Comparison of ENCODE assay signal across 8 mouse cellular contexts in the genomic region with DNA sequence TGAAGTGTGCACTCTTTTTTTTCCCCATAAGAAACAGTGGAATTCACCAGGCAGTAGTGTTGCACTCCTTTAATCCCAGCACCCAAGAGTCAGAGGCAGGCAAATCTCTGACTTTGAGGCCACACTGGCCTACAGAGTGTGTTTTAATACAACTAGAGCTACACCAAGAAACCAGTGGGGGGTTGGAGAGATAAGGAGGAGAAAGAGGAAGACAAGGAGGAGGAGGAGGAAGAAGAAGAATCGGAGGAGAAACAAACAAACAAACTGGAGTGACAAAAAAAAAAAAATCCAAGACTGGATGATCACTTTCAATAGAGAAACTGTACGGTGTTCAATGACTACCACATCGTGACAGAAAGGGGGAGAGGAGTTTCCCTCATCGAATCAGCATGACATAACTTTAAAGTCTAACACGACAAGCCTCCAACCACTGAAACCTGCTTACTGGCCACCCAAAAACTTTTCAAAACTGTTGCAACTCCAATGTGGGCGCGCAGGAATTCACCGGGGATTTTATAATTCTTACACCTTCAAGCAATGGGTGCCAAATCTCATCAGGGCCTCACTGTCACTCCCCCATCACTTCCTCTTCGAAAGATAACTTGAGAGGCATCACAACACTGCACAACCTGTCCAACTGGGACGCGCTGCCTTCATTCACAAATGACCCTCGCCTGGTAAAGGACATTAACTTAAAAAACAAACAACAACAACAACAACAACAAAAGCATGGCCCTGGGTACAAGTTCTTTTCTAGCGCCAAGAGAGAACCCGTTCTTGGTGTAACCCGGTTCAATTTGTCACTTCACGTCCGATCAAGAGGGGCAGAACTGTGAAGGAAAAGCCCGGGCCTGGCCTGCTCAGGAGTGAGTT. TPM values are rescaled to one million over a fixed set of nuclear protein-coding genes. Genes with fewer than 3 reads are reported as not detected.
DNase-seq lines count a peak whose midpoint lies in the region; ATAC-seq and TF ChIP-seq lines count a peak whose summit lies in the region.

No protein-coding gene starts in this region.

- peaks cover 0 to 26% of the 10 kb centered on the region in 2 experiments; a peak in 2 of 4 replicates for H3K36me3 ChIP-seq in MEL (ENCODE audit: control insufficient read depth in 1 of 2, insufficient read depth in 2 of 2, low read length in 2 of 2)
- no peaks in the 10 kb centered on the region for H3K36me3 ChIP-seq in forebrain, embryonic 15.5 days
- H3K36me3 ChIP-seq in myocyte (ENCODE audit: control insufficient read depth, insufficient read depth): no peaks in the 10 kb centered on the region

- H3K9ac ChIP-seq in MEL (ENCODE audit: control insufficient read depth, low read depth, low read length, poor library complexity, severe bottlenecking): peak overlapping the region; percentile 85
- peak overlapping the region; percentile 93 for H3K9ac ChIP-seq in forebrain, embryonic 15.5 days (replicated peaks)

- TF ChIP-seq EP300 in MEL (IDR thresholded peaks at IDR 0.05; ENCODE audit: low read depth in 1 of 2, low read length in 2 of 2): peak; percentile 40 to 57

- H3K79me2 ChIP-seq in MEL (ENCODE audit: control insufficient read depth, insufficient read depth, low read length, poor library complexity) (peaks cover 46% of the 10 kb centered on the region), myocyte (ENCODE audit: control insufficient read depth, insufficient read depth) (peaks cover 57% of the 10 kb centered on the region)

- H3ac ChIP-seq in myocyte (ENCODE audit: control insufficient read depth, insufficient read length): peak overlapping the region; percentile 95

- TF ChIP-seq RAD21 in MEL (IDR thresholded peaks at IDR 0.05; ENCODE audit: low read depth, low read length): no peak

- H3K27ac ChIP-seq in MEL (ENCODE audit: control insufficient read depth, low read depth, low read length): peak overlapping the region; percentile 94
- peak overlapping the region; percentile 89 for H3K27ac ChIP-seq in forebrain, embryonic 15.5 days (replicated peaks)

- no peak for TF ChIP-seq CTCF in MEL (IDR thresholded peaks at IDR 0.05 in 2 of 3, conservative IDR thresholded peaks at IDR 0.05 in 1 of 3; ENCODE audit: control insufficient read depth in 1 of 3, insufficient read depth in 1 of 3, low read depth in 2 of 3, low read length in 3 of 3, poor library complexity in 1 of 3, severe bottlenecking in 1 of 3)

- H3K27me3 ChIP-seq in MEL (ENCODE audit: control insufficient read depth in 1 of 2, insufficient read depth in 2 of 2, low read length in 2 of 2): no peaks in the 10 kb centered on the region
- no peaks in the 10 kb centered on the region for H3K27me3 ChIP-seq in forebrain, embryonic 15.5 days
- H3K27me3 ChIP-seq in myocyte (ENCODE audit: control insufficient read depth, insufficient read depth, insufficient read length): no peaks in the 10 kb centered on the region

- peak overlapping the region; percentile 76 to 77 for H3K4me3 ChIP-seq in MEL (ENCODE audit: control insufficient read depth in 1 of 2, insufficient read depth in 1 of 2, low read depth in 2 of 2, low read length in 2 of 2)
- peak overlapping the region; percentile 90 for H3K4me3 ChIP-seq in forebrain, embryonic 15.5 days
- peak overlapping the region; percentile 72 for H3K4me3 ChIP-seq in myocyte

- H3K4me2 ChIP-seq in forebrain, embryonic 15.5 days (replicated peaks): peak overlapping the region; percentile 63
- peak overlapping the region; percentile 84 for H3K4me2 ChIP-seq in myocyte (ENCODE audit: low read depth)

- TF ChIP-seq POLR2A in MEL (IDR thresholded peaks at IDR 0.05; ENCODE audit: control insufficient read depth in 1 of 2, insufficient read depth in 1 of 2, low read depth in 1 of 2, low read length in 2 of 2, poor library complexity in 1 of 2) (peak in 1 of 2 experiments; percentile 42; a peak in 1 of 4 replicates), myocyte (IDR thresholded peaks at IDR 0.05; ENCODE audit: insufficient read length, low read depth) (no peak)

- DNase-seq in kidney, adult 18-20 months: peak; percentile 20
- no peak for DNase-seq in kidney, postnatal 14 days
- DNase-seq in MEL (ENCODE audit: low read depth, low spot score): peak; percentile 84
- peak; percentile 17 to 31 for DNase-seq in kidney, postnatal 4 days
- no peak for DNase-seq in layer of hippocampus, adult 9-11 months
- no peak for DNase-seq in left cerebral cortex, adult 18-20 months (ENCODE audit: low spot score in 2 of 2)

- WGBS in forebrain, embryonic 15.5 days: 6% methylated on average over 18 of the region's 18 CpGs

- H3K9me3 ChIP-seq in MEL (replicated peaks; ENCODE audit: insufficient read depth, low read length): no peaks in the 10 kb centered on the region
- no peaks in the 10 kb centered on the region for H3K9me3 ChIP-seq in forebrain, embryonic 15.5 days

- no peak for ATAC-seq in forebrain, embryonic 15.5 days (replicated peaks)

- peaks cover 9 to 18% of the 10 kb centered on the region in 2 experiments for H3K4me1 ChIP-seq in MEL (ENCODE audit: control insufficient read depth in 1 of 2, insufficient read depth in 2 of 2, low read length in 2 of 2)
- H3K4me1 ChIP-seq in forebrain, embryonic 15.5 days: peaks cover 49% of the 10 kb centered on the region

TF ChIP-seq in MEL, 35 proteins besides CTCF, POLR2A, EP300 and RAD21 (continues in another document):
- peak; percentile 86 for TF ChIP-seq GATA1 (IDR thresholded peaks at IDR 0.05; ENCODE audit: low read depth, low read length)
- no peak for TF ChIP-seq CHD1 (IDR thresholded peaks at IDR 0.05; ENCODE audit: low read depth, low read length)
- TF ChIP-seq TAL1 (IDR thresholded peaks at IDR 0.05; ENCODE audit: low read length): no peak
- TF ChIP-seq MXI1 (IDR thresholded peaks at IDR 0.05; ENCODE audit: low read depth, low read length): peak; percentile 90
- no peak for TF ChIP-seq BHLHE40 (IDR thresholded peaks at IDR 0.05; ENCODE audit: borderline replicate concordance, low read depth, low read length)
- TF ChIP-seq KAT2A (conservative IDR thresholded peaks at IDR 0.05; ENCODE audit: low read depth, low read length): no peak
- peak; percentile 22; the same call in 1 of the 2 replicates for TF ChIP-seq TCF12 (IDR thresholded peaks at IDR 0.05; ENCODE audit: low read depth, low read length)
- TF ChIP-seq MAFK (IDR thresholded peaks at IDR 0.05; ENCODE audit: borderline replicate concordance, low read depth, low read length): no peak
- TF ChIP-seq USF2 (IDR thresholded peaks at IDR 0.05; ENCODE audit: borderline replicate concordance in 1 of 2, insufficient read depth in 1 of 2, low read depth in 1 of 2, low read length in 2 of 2): no peak
- no peak for TF ChIP-seq NRF1 (IDR thresholded peaks at IDR 0.05; ENCODE audit: insufficient read depth, low read depth, low read length, poor library complexity, severe bottlenecking)
- peak; percentile 67; the same call in 1 of the 2 replicates for TF ChIP-seq ZNF384 (IDR thresholded peaks at IDR 0.05; ENCODE audit: low read depth, low read length)
- TF ChIP-seq NELFE (IDR thresholded peaks at IDR 0.05; ENCODE audit: low read depth, low read length): no peak
- TF ChIP-seq ZMIZ1 (IDR thresholded peaks at IDR 0.05; ENCODE audit: low read depth, low read length): no peak

TF ChIP-seq in myocyte, 11 proteins besides CTCF, POLR2A, EP300 and RAD21:
- TF ChIP-seq USF1 (IDR thresholded peaks at IDR 0.05; ENCODE audit: low read depth) (no peak), CEBPB (IDR thresholded peaks at IDR 0.05; ENCODE audit: insufficient read depth, poor library complexity, severe bottlenecking) (no peak), E2F4 (IDR thresholded peaks at IDR 0.05; ENCODE audit: insufficient read depth) (no peak), TCF3 (IDR thresholded peaks at IDR 0.05; ENCODE audit: insufficient read length, low read depth) (no peak), TCF12 (IDR thresholded peaks at IDR 0.05; ENCODE audit: insufficient read depth, poor library complexity, severe bottlenecking) (no peak), SRF (IDR thresholded peaks at IDR 0.05; ENCODE audit: control insufficient read depth, insufficient read length, low read depth) (no peak), MYOG (IDR thresholded peaks at IDR 0.05; ENCODE audit: control insufficient read depth in 1 of 3, insufficient read depth in 1 of 3, insufficient read length in 2 of 3, low read depth in 2 of 3) (no peak), REST (IDR thresholded peaks at IDR 0.05; ENCODE audit: insufficient read depth, insufficient read length) (no peak), MAX (IDR thresholded peaks at IDR 0.05; ENCODE audit: low read depth) (no peak), MYOD1 (IDR thresholded peaks at IDR 0.05; ENCODE audit: control insufficient read depth in 1 of 3, insufficient read length in 2 of 3, low read depth in 2 of 3) (no peak), POLR2AphosphoS2 (IDR thresholded peaks at IDR 0.05; ENCODE audit: insufficient read length, low read depth) (no peak)

RNA-seq across cellular contexts. Expression of gene Dennd5a, which starts 1.2 kb away (rescaled TPM):
- 33.1 and 40.5 TPM in 2 replicates for total RNA-seq in MEL (2012; rRNA removed)
- polyA plus RNA-seq in MEL (2012; ENCODE audit: insufficient read depth in 1 of 2, insufficient read length in 2 of 2, low read depth in 1 of 2, low replicate concordance in 2 of 2, missing spikeins in 1 of 2) (10 to 100 TPM; 64.4 to 78.8 TPM), myocyte (2012; fragmentation: generic; extraction: Trizol) (54.0 TPM)
- polyA plus RNA-seq in forebrain, embryonic 15.5 days (2015; fragmentation: Nextera tagmentation; extraction: Ambion mirVana): 47.3 and 54.1 TPM in 2 replicates
- 100 to 1,000 TPM; 222 to 227 TPM for total RNA-seq in left cerebral cortex, adult 18-20 months (2021)

RNA-seq across cellular contexts. Expression of gene Tmem41b, which starts 27.6 kb away (rescaled TPM):
- 80.6 and 86.9 TPM in 2 replicates for total RNA-seq in MEL (2012; rRNA removed)
- polyA plus RNA-seq in MEL (2012; ENCODE audit: insufficient read depth in 1 of 2, insufficient read length in 2 of 2, low read depth in 1 of 2, low replicate concordance in 2 of 2, missing spikeins in 1 of 2) (10 to 100 TPM in 1 of 2 experiments, not detected in 1; 45.9 TPM), myocyte (2012; fragmentation: generic; extraction: Trizol) (32.2 TPM)
- 65.0 and 65.1 TPM in 2 replicates for polyA plus RNA-seq in forebrain, embryonic 15.5 days (2015; fragmentation: Nextera tagmentation; extraction: Ambion mirVana)
- total RNA-seq in left cerebral cortex, adult 18-20 months (2021): 10 to 100 TPM; 55.1 to 61.4 TPM

RNA-seq across cellular contexts. Expression of gene Ipo7, which starts 59.0 kb away (rescaled TPM):
- 139 and 145 TPM in 2 replicates for total RNA-seq in MEL (2012; rRNA removed)
- polyA plus RNA-seq in MEL (2012; ENCODE audit: insufficient read depth in 1 of 2, insufficient read length in 2 of 2, low read depth in 1 of 2, low replicate concordance in 2 of 2, missing spikeins in 1 of 2): 100 to 1,000 TPM; 111 to 172 TPM
- polyA plus RNA-seq in forebrain, embryonic 15.5 days (2015; fragmentation: Nextera tagmentation; extraction: Ambion mirVana): 46.4 and 46.9 TPM in 2 replicates
- polyA plus RNA-seq in myocyte (2012; fragmentation: generic; extraction: Trizol): 28.3 TPM
- total RNA-seq in left cerebral cortex, adult 18-20 months (2021): 100 to 1,000 TPM in 1 of 2 experiments, 10 to 100 TPM in 1; 98.4 to 106 TPM

Comparison
In these comparisons a context has a peak if more than half of its experiments do, and no peak if none do; other contexts are left out.
1. DNase-seq: peak in kidney, adult 18-20 months (single experiment), MEL (single experiment) and kidney, postnatal 4 days (2 of 2); none in kidney, postnatal 14 days (single experiment), layer of hippocampus, adult 9-11 months (single experiment) and left cerebral cortex, adult 18-20 months (0 of 2).
2. Peak in every context shown above with its lines, with median percentiles within 50 percentile points of each other: H3K4me3 ChIP-seq.